Mouse (Mus musculus): ENCODE data around the gene Igfbp7. TPM values are rescaled to one million over a fixed set of nuclear protein-coding genes. Genes with fewer than 3 reads are reported as not detected.

Igfbp7 gene
- polyA plus RNA-seq, 1 experiment from 2014 or later: 30.2 TPM

DNA sequence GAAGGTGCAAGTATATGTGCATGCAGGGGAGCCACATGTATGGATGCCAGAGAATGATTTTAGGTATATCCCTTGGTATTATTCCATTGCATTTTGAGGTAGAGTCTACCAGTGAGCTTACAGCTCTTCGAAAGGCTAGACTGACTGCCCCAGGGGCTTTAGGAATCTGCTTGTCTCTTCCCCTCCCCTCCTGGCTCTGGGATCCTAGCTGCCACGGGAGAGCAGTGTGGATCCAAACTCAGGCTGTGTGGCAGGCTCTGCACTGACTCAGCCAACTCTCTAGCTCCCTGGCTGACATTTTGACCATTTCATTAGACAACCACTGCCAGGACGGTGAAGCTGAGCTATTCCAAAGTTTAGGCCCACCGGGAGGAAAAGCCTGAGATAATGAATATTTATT is 32.3 kb downstream of the Igfbp7 start:
- H3K9me3 ChIP-seq: no peaks in the 10 kb centered on the region
- H3K36me3 ChIP-seq: no peaks in the 10 kb centered on the region
- ATAC-seq (ENCODE audit: extremely low read depth, insufficient number of reproducible peaks, low FRiP score, low TSS enrichment): no peak
- H3K4me1 ChIP-seq: peaks cover 22% of the 10 kb centered on the region
- H3K27me3 ChIP-seq (replicated peaks): no peaks in the 10 kb centered on the region
- H3K4me2 ChIP-seq: no peak overlapping the region
- no peak overlapping the region for H3K9ac ChIP-seq
- H3K27ac ChIP-seq (replicated peaks): peak overlapping the region; percentile 70; the same call in 1 of the 2 replicates
- WGBS: 62% methylated on average over 4 of the region's 4 CpGs
- no peak overlapping the region for H3K4me3 ChIP-seq

DNA sequence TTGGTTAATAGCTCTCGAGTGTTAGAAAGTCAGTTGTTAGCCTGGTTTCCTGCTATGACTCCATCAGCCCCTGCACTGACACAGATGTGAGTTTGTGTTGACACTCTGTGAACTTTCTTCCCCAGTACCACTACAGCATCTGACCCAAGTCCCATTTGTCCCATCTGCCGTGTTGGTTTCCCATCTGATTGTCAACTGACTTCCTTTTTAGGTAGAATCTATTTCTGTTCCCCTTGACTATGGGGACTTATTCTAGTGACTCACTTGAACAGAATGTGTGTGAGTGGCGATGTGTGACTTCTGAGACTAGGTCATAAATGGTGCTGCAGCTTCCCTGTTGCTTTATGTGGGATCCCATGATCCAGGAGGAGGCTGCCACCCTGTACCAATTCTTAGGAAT is 32.9 kb downstream of the Igfbp7 start:
- Histone ChIP-seq H3K9ac (no peak overlapping the region), H3K4me2 (no peak overlapping the region), H3K4me3 (no peak overlapping the region), H3K36me3 (no peaks in the 10 kb centered on the region), H3K27ac (replicated peaks) (peak overlapping the region; percentile 70), H3K9me3 (no peaks in the 10 kb centered on the region), H3K27me3 (replicated peaks) (no peaks in the 10 kb centered on the region), H3K4me1 (peaks cover 22% of the 10 kb centered on the region)
- 26% methylated on average over 3 of the region's 3 CpGs for WGBS
- no peak for ATAC-seq (ENCODE audit: extremely low read depth, insufficient number of reproducible peaks, low FRiP score, low TSS enrichment)

GRCm38 (mm10) chr5:77372778-77373177 is 35.1 kb downstream of the Igfbp7 start:
- no peaks in the 10 kb centered on the region for H3K36me3 ChIP-seq
- no peak overlapping the region for H3K4me2 ChIP-seq
- H3K27ac ChIP-seq (replicated peaks): peak overlapping the region; percentile 37; the same call in 1 of the 2 replicates
- no peak for ATAC-seq (ENCODE audit: extremely low read depth, insufficient number of reproducible peaks, low FRiP score, low TSS enrichment)
- H3K9ac ChIP-seq: no peak overlapping the region
- 61% methylated on average over 6 of the region's 6 CpGs for WGBS
- H3K4me1 ChIP-seq: peaks cover 22% of the 10 kb centered on the region
- H3K27me3 ChIP-seq (replicated peaks): no peaks in the 10 kb centered on the region
- H3K9me3 ChIP-seq: no peaks in the 10 kb centered on the region
- H3K4me3 ChIP-seq: no peak overlapping the region

GRCm38 (mm10) chr5:77372242-77372641 is 35.6 kb downstream of the Igfbp7 start:
- 52% methylated on average over 7 of the region's 7 CpGs for WGBS
- H3K27ac ChIP-seq (replicated peaks): 0 out of 2 replicates have a peak overlapping the region, but pooled peaks have one; percentile 37
- no peak overlapping the region for H3K4me2 ChIP-seq
- no peak for ATAC-seq (ENCODE audit: extremely low read depth, insufficient number of reproducible peaks, low FRiP score, low TSS enrichment)
- H3K36me3 ChIP-seq: no peaks in the 10 kb centered on the region
- H3K4me3 ChIP-seq: no peak overlapping the region
- H3K9me3 ChIP-seq: no peaks in the 10 kb centered on the region
- H3K9ac ChIP-seq: no peak overlapping the region
- H3K4me1 ChIP-seq: peaks cover 22% of the 10 kb centered on the region
- H3K27me3 ChIP-seq (replicated peaks): no peaks in the 10 kb centered on the region

GRCm38 (mm10) chr5:77370378-77370892 is 37.4 kb downstream of the Igfbp7 start:
- no peak overlapping the region for H3K9ac ChIP-seq
- H3K4me3 ChIP-seq: no peak overlapping the region
- H3K9me3 ChIP-seq: no peaks in the 10 kb centered on the region
- no peaks in the 10 kb centered on the region for H3K36me3 ChIP-seq
- 72% methylated on average over 5 of the region's 5 CpGs for WGBS
- H3K27me3 ChIP-seq (replicated peaks): no peaks in the 10 kb centered on the region
- H3K4me1 ChIP-seq: peaks cover 21% of the 10 kb centered on the region
- ATAC-seq (ENCODE audit: extremely low read depth, insufficient number of reproducible peaks, low FRiP score, low TSS enrichment): no peak
- no peak overlapping the region for H3K27ac ChIP-seq (replicated peaks)
- no peak overlapping the region for H3K4me2 ChIP-seq

DNA sequence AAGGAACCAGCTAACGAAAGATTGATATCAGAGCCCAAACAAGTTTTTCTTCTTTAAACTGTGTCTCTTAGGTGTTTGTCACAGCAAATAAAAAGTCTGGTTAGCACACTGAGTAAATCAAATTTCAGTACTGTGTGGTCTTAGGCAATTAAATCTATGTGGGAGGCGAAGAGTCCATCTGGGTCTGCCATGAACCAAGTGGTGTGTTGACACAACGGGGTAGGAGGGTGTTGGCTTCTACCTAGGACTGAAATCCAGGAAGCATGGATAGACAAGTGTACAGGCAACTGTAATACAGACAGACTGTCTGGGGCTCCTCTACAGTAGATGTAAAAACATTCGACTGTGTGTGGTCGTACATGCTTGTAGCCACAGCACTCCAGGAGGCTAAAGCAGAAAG is 38.4 kb downstream of the Igfbp7 start:
- no peaks in the 10 kb centered on the region for H3K9me3 ChIP-seq
- peaks cover 19% of the 10 kb centered on the region for H3K4me1 ChIP-seq
- no peaks in the 10 kb centered on the region for H3K36me3 ChIP-seq
- H3K27ac ChIP-seq (replicated peaks): no peak overlapping the region
- no peak for ATAC-seq (ENCODE audit: extremely low read depth, insufficient number of reproducible peaks, low FRiP score, low TSS enrichment)
- WGBS: 79% methylated on average over 5 of the region's 5 CpGs
- H3K9ac ChIP-seq: no peak overlapping the region
- H3K4me2 ChIP-seq: no peak overlapping the region
- no peaks in the 10 kb centered on the region for H3K27me3 ChIP-seq (replicated peaks)
- H3K4me3 ChIP-seq: no peak overlapping the region

GRCm38 (mm10) chr5:77368194-77368593 is 39.6 kb downstream of the Igfbp7 start:
- Histone ChIP-seq H3K9me3 (no peaks in the 10 kb centered on the region), H3K4me2 (no peak overlapping the region), H3K27ac (replicated peaks) (peak overlapping the region; percentile 36; the same call in 1 of the 2 replicates), H3K9ac (no peak overlapping the region), H3K4me1 (peaks cover 20% of the 10 kb centered on the region), H3K4me3 (no peak overlapping the region), H3K27me3 (replicated peaks) (no peaks in the 10 kb centered on the region), H3K36me3 (no peaks in the 10 kb centered on the region)
- ATAC-seq (ENCODE audit: extremely low read depth, insufficient number of reproducible peaks, low FRiP score, low TSS enrichment): no peak
- WGBS: 56% methylated on average over 7 of the region's 7 CpGs

GRCm38 (mm10) chr5:77367682-77368081 is 40.2 kb downstream of the Igfbp7 start:
- Histone ChIP-seq H3K27ac (replicated peaks) (peak overlapping the region; percentile 36; the same call in 1 of the 2 replicates), H3K4me2 (no peak overlapping the region), H3K4me1 (peaks cover 17% of the 10 kb centered on the region), H3K4me3 (no peak overlapping the region), H3K36me3 (no peaks in the 10 kb centered on the region), H3K9me3 (no peaks in the 10 kb centered on the region), H3K27me3 (replicated peaks) (no peaks in the 10 kb centered on the region), H3K9ac (no peak overlapping the region)
- no peak for ATAC-seq (ENCODE audit: extremely low read depth, insufficient number of reproducible peaks, low FRiP score, low TSS enrichment)
- WGBS: 51% methylated on average over 12 of the region's 12 CpGs

- ATAC-seq (ENCODE audit: extremely low read depth, insufficient number of reproducible peaks, low FRiP score, low TSS enrichment): no peak
- peaks cover 13% of the 10 kb centered on the region for H3K4me1 ChIP-seq
- no peak overlapping the region for H3K9ac ChIP-seq
- H3K36me3 ChIP-seq: no peaks in the 10 kb centered on the region
- H3K9me3 ChIP-seq: no peaks in the 10 kb centered on the region
- no peaks in the 10 kb centered on the region for H3K27me3 ChIP-seq (replicated peaks)
- H3K4me2 ChIP-seq: no peak overlapping the region
- 73% methylated on average over 1 of the region's 1 CpGs for WGBS
- H3K27ac ChIP-seq (replicated peaks): no peak overlapping the region
- H3K4me3 ChIP-seq: no peak overlapping the region
These were observed 40.7 kb downstream of the Igfbp7 start for GRCm38 (mm10) chr5:77367145-77367544.

GRCm38 (mm10) chr5:77366313-77366712 is 41.5 kb downstream of the Igfbp7 start:
- Histone ChIP-seq H3K27ac (replicated peaks) (no peak overlapping the region), H3K9me3 (no peaks in the 10 kb centered on the region), H3K4me2 (no peak overlapping the region), H3K4me3 (no peak overlapping the region), H3K4me1 (peaks cover 10% of the 10 kb centered on the region), H3K27me3 (replicated peaks) (no peaks in the 10 kb centered on the region), H3K36me3 (no peaks in the 10 kb centered on the region), H3K9ac (no peak overlapping the region)
- ATAC-seq (ENCODE audit: extremely low read depth, insufficient number of reproducible peaks, low FRiP score, low TSS enrichment): no peak
- 75% methylated on average over 8 of the region's 8 CpGs for WGBS

DNA sequence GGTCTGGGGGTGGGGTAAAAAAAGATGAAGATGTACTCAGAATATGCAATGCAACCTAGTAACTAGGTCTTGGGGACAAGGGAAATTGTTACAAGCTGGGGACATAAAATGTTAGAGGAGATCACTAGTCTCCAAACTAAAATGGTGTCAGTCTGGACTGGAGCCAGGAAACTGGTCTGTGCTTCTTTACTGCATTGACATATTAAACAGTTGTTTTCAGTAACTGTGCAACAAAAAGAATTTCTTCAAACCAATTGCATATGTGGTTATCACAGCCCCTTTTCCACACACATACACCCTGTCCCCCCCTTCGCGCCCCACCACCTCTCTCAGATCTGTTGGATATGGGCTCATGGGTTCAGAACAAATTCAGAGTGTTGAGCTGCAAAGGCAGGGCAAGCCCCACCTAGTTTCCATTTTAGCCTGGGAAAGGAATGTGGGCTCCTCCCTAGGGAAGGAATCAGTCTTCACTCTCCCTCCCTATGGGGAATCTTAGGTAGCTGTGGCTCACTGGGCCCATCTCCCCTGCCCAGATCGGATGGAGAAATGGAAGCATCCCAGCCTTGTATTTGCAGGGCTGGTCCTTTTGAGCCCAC is 43.3 kb downstream of the Igfbp7 start:
- ATAC-seq (ENCODE audit: extremely low read depth, insufficient number of reproducible peaks, low FRiP score, low TSS enrichment): no peak
- 83% methylated on average over 3 of the region's 3 CpGs for WGBS
- H3K27me3 ChIP-seq (replicated peaks): no peaks in the 10 kb centered on the region

DNA sequence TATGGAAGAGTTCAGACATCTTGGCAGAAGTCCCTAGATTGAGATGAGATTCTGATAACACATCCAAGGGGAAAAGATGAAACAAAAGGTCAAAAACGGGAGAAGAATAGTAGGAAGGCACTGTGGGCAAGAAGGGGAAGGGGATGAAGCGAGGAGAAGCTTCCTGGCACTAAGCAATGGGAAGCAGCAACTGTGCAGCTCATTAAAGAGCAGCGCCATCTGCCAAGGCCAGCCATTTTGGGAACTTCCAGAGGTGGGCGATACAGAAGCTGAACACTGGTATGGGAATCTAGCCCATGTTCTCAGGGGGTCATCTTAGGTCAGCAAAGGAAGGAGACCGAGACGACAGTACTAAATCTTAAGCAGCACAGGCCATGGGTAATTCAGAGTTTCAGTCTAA is 44.2 kb downstream of the Igfbp7 start:
- no peak overlapping the region for H3K9ac ChIP-seq
- H3K4me3 ChIP-seq: no peak overlapping the region
- ATAC-seq (ENCODE audit: extremely low read depth, insufficient number of reproducible peaks, low FRiP score, low TSS enrichment): no peak
- H3K9me3 ChIP-seq: no peaks in the 10 kb centered on the region
- no peaks in the 10 kb centered on the region for H3K36me3 ChIP-seq
- no peak overlapping the region for H3K27ac ChIP-seq (replicated peaks)
- peaks cover 19% of the 10 kb centered on the region for H3K4me1 ChIP-seq
- no peak overlapping the region for H3K4me2 ChIP-seq
- 86% methylated on average over 6 of the region's 6 CpGs for WGBS
- H3K27me3 ChIP-seq (replicated peaks): no peaks in the 10 kb centered on the region

More for the DNA sequence above, 43.3 kb downstream of the Igfbp7 start:
- Histone ChIP-seq H3K9me3 (no peaks in the 10 kb centered on the region), H3K36me3 (no peaks in the 10 kb centered on the region), H3K4me1 (peaks cover 18% of the 10 kb centered on the region), H3K27ac (replicated peaks) (0 out of 2 replicates have a peak overlapping the region, but pooled peaks have one; percentile 13), H3K4me2 (no peak overlapping the region), H3K9ac (no peak overlapping the region), H3K4me3 (no peak overlapping the region)
